Mouse (Mus musculus) cerebellum, adult 2 months (tissue): ENCODE data around the gene Qars. TPM values are rescaled to one million over a fixed set of nuclear protein-coding genes. Genes with fewer than 3 reads are reported as not detected.

Source experiments
- DNase-seq, 2 experiments: peaks; one replicate each; pipeline ENCODE4 v3.0.0; 2021
- H3K27ac ChIP-seq: fragments of 200-500 bp; 2 replicates; pipeline ENCODE4 v1.5.1; 2012; ENCODE audit warnings: low read length, control low read depth, inconsistent platforms; ENCODE audit not compliant: insufficient read depth
- H3K27me3 ChIP-seq: fragments of 200-500 bp; 2 replicates; pipeline ENCODE4 v1.6.1; 2012; ENCODE audit warnings: inconsistent platforms, mild to moderate bottlenecking, low read length, moderate library complexity; ENCODE audit not compliant: control insufficient read depth, insufficient read depth
- H3K4me1 ChIP-seq: fragments of 200-500 bp; 2 replicates; pipeline ENCODE4 v1.6.1; 2011; ENCODE audit warnings: low read length; ENCODE audit not compliant: control insufficient read depth, insufficient read depth
- H3K4me3 ChIP-seq: fragments of 200-500 bp; replicated peaks from 2 replicates; pipeline ENCODE3; 2011; ENCODE audit warnings: mild to moderate bottlenecking, low read depth, low read length, control low read depth; ENCODE audit not compliant: insufficient read depth
- CTCF ChIP-seq: fragments of 200-500 bp; IDR thresholded peaks from 2 replicates; pipeline ENCODE4 v1.5.1; 2011; ENCODE audit warnings: low read depth, mild to moderate bottlenecking, control low read depth, low read length, moderate library complexity, borderline replicate concordance; ENCODE audit not compliant: insufficient read depth
- POLR2A ChIP-seq: fragments of 200-500 bp; IDR thresholded peaks from 2 replicates; pipeline ENCODE4 v1.6.1; 2011; ENCODE audit warnings: low read length, control low read depth, borderline replicate concordance; ENCODE audit not compliant: insufficient read depth
- WGBS: fragments of 180-500 bp; shearing (Covaris S2); methylation state at CpG from one replicate; pipeline ENCODE4 v1.1.7; 2018; 5-methylcytosine and 5-hydroxymethylcytosine counted together
- polyA plus RNA-seq: library from polyadenylated mRNA; depleted of rRNA; stranded (reverse); fragments of >200 nt; gene quantifications from 2 replicates; pipeline ENCODE4 v1.2.3, GENCODE M21; 2012; rRNA removed

The Qars gene
- polyA plus RNA-seq, 1 experiment = 107 TPM

DNA sequence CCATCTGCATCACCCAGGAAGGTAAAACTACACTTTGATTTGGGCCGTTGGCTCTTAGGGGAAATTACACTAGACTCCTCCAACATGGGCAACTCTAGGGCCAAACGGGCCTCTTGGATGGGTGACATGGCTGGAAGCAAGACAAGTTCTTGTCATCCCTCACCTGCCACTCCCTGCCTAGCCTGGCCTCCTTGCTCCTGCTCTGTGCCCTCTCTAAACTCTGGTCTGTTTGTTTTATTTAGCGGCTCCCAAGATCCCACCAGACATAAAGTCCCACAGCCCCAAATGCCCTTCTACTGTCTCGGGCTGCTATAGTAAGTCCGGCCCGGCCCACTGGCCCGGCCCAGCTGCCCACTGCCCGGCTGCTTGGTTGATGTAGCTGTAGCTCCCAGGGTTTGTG lies 56.2 kb downstream of the Qars start:
- no peak for DNase-seq
- TF ChIP-seq CTCF (no peak), POLR2A (no peak)
- 85% methylated on average over 8 of the region's 8 CpGs for WGBS
- Histone ChIP-seq H3K27me3 (no peaks in the 10 kb centered on the region), H3K4me1 (peaks cover 10% of the 10 kb centered on the region), H3K27ac (no peak overlapping the region), H3K4me3 (no peak overlapping the region)

DNA sequence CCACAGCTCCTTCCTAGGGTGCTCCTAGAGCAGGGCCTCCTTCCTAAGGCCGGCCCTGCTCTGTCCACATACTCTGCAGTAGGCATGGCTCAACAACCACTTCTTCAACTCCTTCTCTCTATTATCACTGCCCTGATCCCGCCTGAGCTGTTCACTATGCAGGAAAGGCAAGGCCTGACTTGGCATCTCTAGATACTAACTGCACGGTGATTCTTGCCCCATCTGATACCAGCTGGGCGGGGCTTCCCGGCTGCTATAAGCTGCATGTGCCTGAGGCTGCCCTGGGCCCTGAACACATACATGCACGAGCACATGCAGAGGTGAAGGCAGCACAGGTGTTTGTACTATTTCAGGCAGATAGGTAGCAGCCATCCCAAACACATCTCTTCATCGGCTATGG lies 56.6 kb downstream of the Qars start:
- TF ChIP-seq POLR2A = no peak
- TF ChIP-seq CTCF = no peak
- H3K27me3 ChIP-seq = no peaks in the 10 kb centered on the region
- H3K4me1 ChIP-seq = peaks cover 10% of the 10 kb centered on the region
- H3K27ac ChIP-seq = no peak overlapping the region
- no peak for DNase-seq
- no peak overlapping the region for H3K4me3 ChIP-seq
- WGBS = 79% methylated on average over 7 of the region's 7 CpGs

Other genes with a start within 250 kb of the Qars start
- gene Dag1, start 243.7 kb upstream of the Qars start, polyA plus RNA-seq = 33.8 and 38.6 TPM in 2 replicates
- gene Nicn1, start 217.3 kb upstream of the Qars start, polyA plus RNA-seq = 94.1 and 97.5 TPM in 2 replicates
- gene Amt, start 210.9 kb upstream of the Qars start, polyA plus RNA-seq = 63.2 and 64.2 TPM in 2 replicates
- gene Rhoa, start 201.6 kb upstream of the Qars start, polyA plus RNA-seq = 198 and 201 TPM in 2 replicates
- 55.2 and 58.9 TPM in 2 replicates for gene Tcta, start 201.5 kb upstream of the Qars start, polyA plus RNA-seq
- 247 and 249 TPM in 2 replicates for gene Gpx1, start 168.8 kb upstream of the Qars start, polyA plus RNA-seq
- gene Usp4, start 159.9 kb upstream of the Qars start, polyA plus RNA-seq = 97.5 and 104 TPM in 2 replicates
- 1.3 and 1.7 TPM in 2 replicates for gene 1700102P08Rik, start 114.9 kb upstream of the Qars start, polyA plus RNA-seq
- 0.13 and 0.17 TPM in 2 replicates for gene Ccdc36, start 79.2 kb upstream of the Qars start, polyA plus RNA-seq
- not detected in 2 replicates for gene BC048562, start 71.2 kb upstream of the Qars start, polyA plus RNA-seq
- 23.4 and 27.6 TPM in 2 replicates for gene Ccdc71, start 47.2 kb upstream of the Qars start, polyA plus RNA-seq
- gene Klhdc8b, start 46.1 kb upstream of the Qars start, polyA plus RNA-seq = 36.2 and 47.1 TPM in 2 replicates
- 31.0 and 34.2 TPM in 2 replicates for gene Lamb2, start 28.0 kb upstream of the Qars start, polyA plus RNA-seq
- gene Usp19, start 17.1 kb upstream of the Qars start, polyA plus RNA-seq = 192 and 212 TPM in 2 replicates
- gene Qrich1, start 9.1 kb downstream of the Qars start, polyA plus RNA-seq = 117 and 124 TPM in 2 replicates
- gene Impdh2, start 52.6 kb downstream of the Qars start, polyA plus RNA-seq = 70.6 and 76.9 TPM in 2 replicates
- 63.0 and 69.3 TPM in 2 replicates for gene Ndufaf3, start 59.7 kb downstream of the Qars start, polyA plus RNA-seq
- gene Dalrd3, start 62.2 kb downstream of the Qars start, polyA plus RNA-seq = 215 and 239 TPM in 2 replicates
- 97.4 and 107 TPM in 2 replicates for gene Wdr6, start 71.0 kb downstream of the Qars start, polyA plus RNA-seq
- 102 and 105 TPM in 2 replicates for gene P4htm, start 90.0 kb downstream of the Qars start, polyA plus RNA-seq
- 53.7 and 54.2 TPM in 2 replicates for gene Arih2, start 141.7 kb downstream of the Qars start, polyA plus RNA-seq
- 18.2 and 19.1 TPM in 2 replicates for gene Slc25a20, start 154.4 kb downstream of the Qars start, polyA plus RNA-seq
- gene Prkar2a, start 181.6 kb downstream of the Qars start, polyA plus RNA-seq = 24.6 and 26.6 TPM in 2 replicates